Mouse (Mus musculus): Measurements from ENCODE around the gene Spata13.
A peak's percentile ranks its signal among the peaks of the same experiment; 100 is the strongest.

Spata13 gene

DNA sequence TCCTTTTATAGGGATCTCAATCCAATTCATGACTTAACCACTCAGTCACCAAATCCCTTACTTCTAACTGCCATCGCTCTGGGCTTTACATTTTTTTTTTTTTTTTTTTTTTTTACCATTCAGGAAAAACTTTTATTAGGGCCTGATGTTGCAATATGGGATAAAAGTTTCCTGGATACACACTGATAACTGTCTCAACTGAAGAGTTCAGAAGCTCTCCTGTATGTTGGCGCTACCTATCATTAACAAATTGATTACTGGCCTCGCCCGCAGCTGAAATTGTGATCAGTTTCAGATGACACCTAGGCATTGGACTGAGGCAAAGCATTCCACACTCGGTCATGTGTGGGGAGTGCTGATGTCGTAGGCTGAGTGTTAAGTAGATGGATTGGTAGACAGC is 7.3 kb downstream of the Spata13 start:
- DNase-seq = no peak

- no peak for DNase-seq
Measured at GRCm38 (mm10) chr14:60642131-60642530, 8.3 kb downstream of the Spata13 start.

DNA sequence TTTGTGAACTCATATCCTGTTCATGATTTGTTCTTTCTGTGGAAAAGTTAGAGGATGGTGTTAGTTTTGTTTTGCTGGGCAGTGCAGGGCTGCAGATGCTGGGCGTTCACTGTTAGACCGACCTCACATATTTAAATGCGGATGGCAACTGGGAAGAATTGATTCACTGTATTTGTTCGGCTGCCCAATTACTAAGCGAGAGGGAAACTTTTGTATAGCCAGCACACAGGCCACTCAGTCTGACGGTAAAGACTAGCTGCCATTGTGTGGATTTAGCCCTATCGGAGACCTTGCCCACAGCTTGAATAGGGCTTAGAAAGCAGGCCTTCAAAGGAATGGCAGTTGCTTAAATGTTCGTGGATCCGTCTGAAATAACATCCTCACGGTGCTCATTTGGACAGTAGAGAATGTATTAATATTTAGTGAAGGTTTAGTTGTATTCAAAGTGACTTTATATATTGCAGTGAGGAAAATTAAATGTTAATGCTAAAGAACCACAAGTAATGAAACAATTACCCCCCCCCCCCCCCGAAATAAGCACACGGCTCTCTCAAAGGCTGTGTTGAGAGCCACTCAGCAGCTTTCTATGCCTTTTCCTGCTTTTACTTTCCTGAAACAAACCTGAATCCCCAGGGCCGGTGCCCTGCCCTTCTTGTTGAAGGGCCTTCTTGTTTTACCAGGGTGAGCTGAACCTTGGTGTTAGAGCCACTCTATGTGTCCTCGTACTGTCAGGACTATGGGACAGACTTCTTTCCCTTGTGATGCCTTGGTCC is 9.5 kb downstream of the Spata13 start:
- no peak for DNase-seq

- DNase-seq = no peak
Measured at GRCm38 (mm10) chr14:60646373-60646772, 12.6 kb downstream of the Spata13 start.

- DNase-seq = no peak
Measured at GRCm38 (mm10) chr14:60647885-60648284, 14.1 kb downstream of the Spata13 start.

- DNase-seq = no peak
Measured at GRCm38 (mm10) chr14:60648956-60649355, 15.2 kb downstream of the Spata13 start.

GRCm38 (mm10) chr14:60653184-60653583 is 19.4 kb downstream of the Spata13 start:
- DNase-seq = no peak

DNA sequence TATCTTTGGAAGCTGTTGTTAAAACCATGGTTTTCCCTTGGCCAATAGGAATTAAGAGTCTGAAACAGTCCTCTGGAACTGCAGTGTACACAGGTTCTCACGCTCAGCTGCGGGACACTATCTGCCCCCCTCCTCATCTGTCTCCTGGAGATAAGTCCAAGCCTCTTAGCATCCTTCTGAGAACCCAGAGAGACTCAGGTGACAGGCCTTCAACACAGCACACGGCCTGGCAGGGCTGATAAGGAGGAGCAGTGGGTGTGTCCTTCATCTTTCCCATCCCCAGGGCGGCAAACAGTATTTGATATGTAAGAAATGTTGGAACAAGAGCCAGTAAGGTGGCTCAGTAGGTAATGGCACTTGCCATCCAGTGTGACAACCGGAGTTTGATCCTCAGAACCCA is 20.2 kb downstream of the Spata13 start:
- no peak for DNase-seq

GRCm38 (mm10) chr14:60654708-60655107 is 20.9 kb downstream of the Spata13 start:
- no peak for DNase-seq

- DNase-seq = peak; percentile 8
Measured at GRCm38 (mm10) chr14:60655941-60656700, 22.3 kb downstream of the Spata13 start.

DNA sequence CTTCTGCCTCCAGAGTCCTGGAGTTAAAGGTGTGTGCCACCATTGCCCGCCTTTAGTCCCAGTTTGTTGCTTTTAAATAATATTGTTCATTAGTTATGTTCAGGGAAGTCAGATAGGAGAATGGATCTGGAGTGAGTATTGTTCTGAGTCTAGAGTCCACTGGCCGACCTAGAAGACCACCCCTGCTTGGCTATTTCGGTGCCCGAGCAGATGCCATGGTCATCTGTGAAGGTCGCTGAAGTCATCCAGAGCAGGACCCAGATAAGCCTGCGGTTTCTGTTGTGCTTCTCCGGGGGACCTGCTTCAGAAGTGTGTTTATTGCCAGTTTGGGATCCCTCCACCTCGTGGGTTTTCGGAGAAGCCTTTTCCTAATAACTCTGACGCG is 22.9 kb downstream of the Spata13 start:
- DNase-seq = no peak

GRCm38 (mm10) chr14:60657891-60658290 is 24.1 kb downstream of the Spata13 start:
- DNase-seq = no peak

DNA sequence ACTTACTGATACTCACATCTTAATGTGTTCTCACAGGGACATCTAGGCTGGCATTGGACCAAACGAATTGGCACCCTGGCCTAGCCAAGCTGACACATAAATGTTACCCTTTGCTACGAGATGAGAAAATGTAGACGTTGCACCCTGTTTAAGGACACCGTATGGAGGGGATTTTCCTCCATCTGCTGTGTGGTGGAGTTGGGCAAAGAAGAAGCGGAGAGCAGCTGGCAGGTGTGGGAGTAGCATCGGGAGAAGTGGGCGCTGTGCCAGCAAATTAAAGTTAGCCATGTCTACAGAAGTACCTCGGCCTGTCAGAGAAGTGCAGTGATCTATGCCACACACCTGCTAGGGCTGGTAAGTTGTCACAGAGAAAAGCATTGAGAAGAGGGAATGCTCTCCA is 25.7 kb downstream of the Spata13 start:
- no peak for DNase-seq

GRCm38 (mm10) chr14:60660591-60660990 is 26.8 kb downstream of the Spata13 start:
- no peak for DNase-seq

DNA sequence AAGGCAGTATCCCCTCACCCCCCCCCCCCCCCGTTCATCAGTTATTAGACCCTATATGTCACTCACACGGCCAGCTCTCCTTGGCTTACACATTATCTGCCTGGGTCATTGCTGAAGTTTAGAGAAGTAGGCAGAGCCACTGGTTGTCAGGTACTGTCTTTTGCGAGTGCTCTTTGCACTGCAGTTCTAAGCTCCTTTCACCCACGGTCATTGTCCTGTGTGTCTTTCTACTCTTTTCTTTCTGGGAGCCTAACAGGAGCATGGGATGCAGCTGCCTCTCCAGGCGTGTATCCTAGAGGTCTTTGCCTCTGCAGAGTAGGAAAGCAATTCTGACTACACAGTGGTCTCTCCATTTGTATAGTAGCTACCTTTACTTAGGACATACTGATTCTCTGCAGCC is 27.5 kb downstream of the Spata13 start:
- DNase-seq = no peak

- DNase-seq = no peak
Measured at GRCm38 (mm10) chr14:60663309-60663940, 29.6 kb downstream of the Spata13 start.

- no peak for DNase-seq
Measured at GRCm38 (mm10) chr14:60664641-60665040, 30.8 kb downstream of the Spata13 start.

- DNase-seq = no peak
Measured at GRCm38 (mm10) chr14:60665263-60665662, 31.5 kb downstream of the Spata13 start.

DNA sequence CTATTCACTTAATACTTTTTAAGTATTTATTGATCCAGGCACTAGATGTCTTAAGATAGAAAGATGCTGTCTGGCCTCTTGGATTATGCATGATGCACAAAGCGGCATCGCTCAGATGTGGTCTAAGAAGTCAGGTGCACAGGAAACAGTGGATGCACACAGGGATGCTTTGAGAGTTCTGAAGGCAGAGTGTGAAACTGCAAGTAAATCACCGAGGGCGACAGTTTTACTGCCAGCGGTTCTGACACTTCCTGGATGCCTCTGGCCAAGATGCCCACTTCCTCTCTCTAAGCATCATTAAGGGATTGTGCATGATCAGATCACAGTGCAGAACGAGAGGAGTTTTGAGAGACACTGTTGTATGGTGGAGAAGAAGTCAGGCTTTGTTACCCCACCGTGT is 32.5 kb downstream of the Spata13 start:
- DNase-seq = no peak

GRCm38 (mm10) chr14:60670191-60670590 is 36.4 kb downstream of the Spata13 start:
- no peak for DNase-seq

- no peak for DNase-seq
Measured at GRCm38 (mm10) chr14:60671504-60671903, 37.7 kb downstream of the Spata13 start.

GRCm38 (mm10) chr14:60675697-60676096 is 41.9 kb downstream of the Spata13 start:
- DNase-seq = no peak

DNA sequence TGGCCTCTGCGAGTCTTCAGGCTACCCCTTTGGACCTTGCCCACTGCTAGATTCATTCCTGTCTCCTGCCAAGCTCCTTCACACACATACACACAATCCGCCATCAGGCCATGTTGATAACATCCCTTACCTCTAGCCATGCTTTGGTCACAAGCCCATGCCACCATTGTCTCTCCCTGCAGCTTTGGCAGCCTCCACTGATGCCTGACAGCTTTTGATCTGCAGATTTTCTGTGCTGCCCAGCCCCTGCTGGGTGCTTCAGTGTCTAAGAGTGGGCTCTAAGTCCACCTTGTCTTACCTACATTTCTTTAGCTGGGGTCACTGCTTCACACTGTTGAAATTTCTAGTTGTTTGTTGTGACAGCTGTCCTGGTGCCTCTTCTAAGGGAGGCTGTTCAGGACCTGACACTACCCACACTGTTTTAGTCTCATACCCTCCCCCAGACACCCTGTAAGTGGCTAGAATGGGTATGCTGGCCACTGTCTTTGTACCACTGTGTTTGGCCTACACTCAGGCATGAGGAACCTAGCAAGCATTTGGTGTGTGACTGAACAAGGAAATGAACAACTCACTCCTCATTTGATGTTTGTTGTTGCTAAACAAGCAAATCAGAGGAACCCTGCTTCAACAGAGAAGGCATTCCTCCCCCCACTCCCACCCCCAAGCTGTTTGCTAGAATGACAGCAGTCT is 43.0 kb downstream of the Spata13 start:
- no peak for DNase-seq

Data from cerebellum, adult 11 months (tissue).